Mouse (Mus musculus): Measurements from ENCODE around the gene Tgfa.

Tgfa gene

GRCm38 (mm10) chr6:86295451-86295850, 100.4 kb downstream of the Tgfa start:
- TF ChIP-seq POU5F1 (IDR thresholded peaks at IDR 0.05; ENCODE audit: borderline replicate concordance, low read length) (no peak), NANOG (IDR thresholded peaks at IDR 0.05; ENCODE audit: borderline replicate concordance, low read length) (no peak), CTCF (conservative IDR thresholded peaks at IDR 0.05; ENCODE audit: low read length) (no peak)
- H3K9me3 ChIP-seq (ENCODE audit: low read length): peaks cover 2% of the 10 kb centered on the region; the same call in 1 of the 2 replicates
- H3K27me3 ChIP-seq (ENCODE audit: insufficient read depth, low read length): no peaks in the 10 kb centered on the region
- no peaks in the 10 kb centered on the region for H3K36me3 ChIP-seq (ENCODE audit: insufficient read depth, low read length)
- peak overlapping the region; percentile 18; the same call in 1 of the 2 replicates for H3K4me3 ChIP-seq (replicated peaks; ENCODE audit: low read length)
- H3K4me1 ChIP-seq (replicated peaks; ENCODE audit: low read depth, low read length): peaks cover 55% of the 10 kb centered on the region

- peaks cover 55% of the 10 kb centered on the region for H3K4me1 ChIP-seq (replicated peaks; ENCODE audit: low read depth, low read length)
- 0 out of 2 replicates have a peak overlapping the region, but pooled peaks have one; percentile 18 for H3K4me3 ChIP-seq (replicated peaks; ENCODE audit: low read length)
- no peaks in the 10 kb centered on the region for H3K36me3 ChIP-seq (ENCODE audit: insufficient read depth, low read length)
- TF ChIP-seq NANOG (IDR thresholded peaks at IDR 0.05; ENCODE audit: borderline replicate concordance, low read length): no peak
- no peak for TF ChIP-seq POU5F1 (IDR thresholded peaks at IDR 0.05; ENCODE audit: borderline replicate concordance, low read length)
- TF ChIP-seq CTCF (conservative IDR thresholded peaks at IDR 0.05; ENCODE audit: low read length): no peak
- peaks cover 2% of the 10 kb centered on the region; the same call in 1 of the 2 replicates for H3K9me3 ChIP-seq (ENCODE audit: low read length)
- no peaks in the 10 kb centered on the region for H3K27me3 ChIP-seq (ENCODE audit: insufficient read depth, low read length)
Measured at GRCm38 (mm10) chr6:86296126-86296525, 101.1 kb downstream of the Tgfa start.

- H3K4me1 ChIP-seq (replicated peaks; ENCODE audit: low read depth, low read length): peaks cover 55% of the 10 kb centered on the region
- H3K36me3 ChIP-seq (ENCODE audit: insufficient read depth, low read length): no peaks in the 10 kb centered on the region
- TF ChIP-seq POU5F1 (IDR thresholded peaks at IDR 0.05; ENCODE audit: borderline replicate concordance, low read length) (peak; percentile 97), CTCF (conservative IDR thresholded peaks at IDR 0.05; ENCODE audit: low read length) (no peak), NANOG (IDR thresholded peaks at IDR 0.05; ENCODE audit: borderline replicate concordance, low read length) (no peak)
- H3K27me3 ChIP-seq (ENCODE audit: insufficient read depth, low read length): no peaks in the 10 kb centered on the region
- H3K4me3 ChIP-seq (replicated peaks; ENCODE audit: low read length): no peak overlapping the region
- peaks cover 2% of the 10 kb centered on the region; the same call in 1 of the 2 replicates for H3K9me3 ChIP-seq (ENCODE audit: low read length)
Measured at GRCm38 (mm10) chr6:86296938-86297337, 101.9 kb downstream of the Tgfa start.

GRCm38 (mm10) chr6:86298961-86299360, 103.9 kb downstream of the Tgfa start:
- Histone ChIP-seq H3K36me3 (ENCODE audit: insufficient read depth, low read length) (no peaks in the 10 kb centered on the region), H3K4me3 (replicated peaks; ENCODE audit: low read length) (no peak overlapping the region)
- TF ChIP-seq CTCF (conservative IDR thresholded peaks at IDR 0.05; ENCODE audit: low read length) (peak; percentile 45), NANOG (IDR thresholded peaks at IDR 0.05; ENCODE audit: borderline replicate concordance, low read length) (no peak), POU5F1 (IDR thresholded peaks at IDR 0.05; ENCODE audit: borderline replicate concordance, low read length) (no peak)

GRCm38 (mm10) chr6:86299381-86299780, 104.4 kb downstream of the Tgfa start:
- H3K9me3 ChIP-seq (ENCODE audit: low read length): peaks cover 2% of the 10 kb centered on the region; the same call in 1 of the 2 replicates
- no peak overlapping the region for H3K4me3 ChIP-seq (replicated peaks; ENCODE audit: low read length)
- no peaks in the 10 kb centered on the region for H3K27me3 ChIP-seq (ENCODE audit: insufficient read depth, low read length)
- TF ChIP-seq POU5F1 (IDR thresholded peaks at IDR 0.05; ENCODE audit: borderline replicate concordance, low read length): no peak
- no peak for TF ChIP-seq CTCF (conservative IDR thresholded peaks at IDR 0.05; ENCODE audit: low read length)
- TF ChIP-seq NANOG (IDR thresholded peaks at IDR 0.05; ENCODE audit: borderline replicate concordance, low read length): no peak
- H3K4me1 ChIP-seq (replicated peaks; ENCODE audit: low read depth, low read length): peaks cover 45% of the 10 kb centered on the region
- H3K36me3 ChIP-seq (ENCODE audit: insufficient read depth, low read length): no peaks in the 10 kb centered on the region

More at GRCm38 (mm10) chr6:86298961-86299360, 103.9 kb downstream of the Tgfa start:
- H3K4me1 ChIP-seq (replicated peaks; ENCODE audit: low read depth, low read length): peaks cover 49% of the 10 kb centered on the region
- H3K9me3 ChIP-seq (ENCODE audit: low read length): peaks cover 2% of the 10 kb centered on the region; the same call in 1 of the 2 replicates
- H3K27me3 ChIP-seq (ENCODE audit: insufficient read depth, low read length): no peaks in the 10 kb centered on the region

GRCm38 (mm10) chr6:86305680-86306079, 110.7 kb downstream of the Tgfa start:
- no peaks in the 10 kb centered on the region for H3K36me3 ChIP-seq (ENCODE audit: insufficient read depth, low read length)
- H3K4me1 ChIP-seq (replicated peaks; ENCODE audit: low read depth, low read length): peaks cover 5% of the 10 kb centered on the region; the same call in 1 of the 2 replicates
- H3K27me3 ChIP-seq (ENCODE audit: insufficient read depth, low read length): peaks cover 5% of the 10 kb centered on the region; the same call in 1 of the 2 replicates
- H3K4me3 ChIP-seq (replicated peaks; ENCODE audit: low read length): no peak overlapping the region
- no peaks in the 10 kb centered on the region for H3K9me3 ChIP-seq (ENCODE audit: low read length)
- no peak for TF ChIP-seq POU5F1 (IDR thresholded peaks at IDR 0.05; ENCODE audit: borderline replicate concordance, low read length)
- no peak for TF ChIP-seq CTCF (conservative IDR thresholded peaks at IDR 0.05; ENCODE audit: low read length)
- no peak for TF ChIP-seq NANOG (IDR thresholded peaks at IDR 0.05; ENCODE audit: borderline replicate concordance, low read length)

GRCm38 (mm10) chr6:86314011-86314410, 119.0 kb downstream of the Tgfa start:
- H3K27me3 ChIP-seq (ENCODE audit: insufficient read depth, low read length): peaks cover 3% of the 10 kb centered on the region; the same call in 1 of the 2 replicates
- H3K4me3 ChIP-seq (replicated peaks; ENCODE audit: low read length): no peak overlapping the region
- peaks cover 7% of the 10 kb centered on the region; the same call in 1 of the 2 replicates for H3K4me1 ChIP-seq (replicated peaks; ENCODE audit: low read depth, low read length)
- H3K36me3 ChIP-seq (ENCODE audit: insufficient read depth, low read length): no peaks in the 10 kb centered on the region
- H3K9me3 ChIP-seq (ENCODE audit: low read length): peaks cover 6% of the 10 kb centered on the region
- TF ChIP-seq CTCF (conservative IDR thresholded peaks at IDR 0.05; ENCODE audit: low read length) (no peak), POU5F1 (IDR thresholded peaks at IDR 0.05; ENCODE audit: borderline replicate concordance, low read length) (no peak)

- Histone ChIP-seq H3K9me3 (ENCODE audit: low read length) (0 out of 2 replicates have a peak, but pooled peaks cover under 1% of the 10 kb centered on the region), H3K27me3 (ENCODE audit: insufficient read depth, low read length) (peaks cover 3% of the 10 kb centered on the region; the same call in 1 of the 2 replicates), H3K4me3 (replicated peaks; ENCODE audit: low read length) (no peak overlapping the region), H3K4me1 (replicated peaks; ENCODE audit: low read depth, low read length) (peaks cover 9% of the 10 kb centered on the region; the same call in 1 of the 2 replicates), H3K36me3 (ENCODE audit: insufficient read depth, low read length) (no peaks in the 10 kb centered on the region)
- TF ChIP-seq CTCF (conservative IDR thresholded peaks at IDR 0.05; ENCODE audit: low read length): no peak
Measured at GRCm38 (mm10) chr6:86317066-86317465, 122.0 kb downstream of the Tgfa start.

GRCm38 (mm10) chr6:86318855-86319254, 123.8 kb downstream of the Tgfa start:
- H3K4me1 ChIP-seq (replicated peaks; ENCODE audit: low read depth, low read length): peaks cover 20% of the 10 kb centered on the region
- no peaks in the 10 kb centered on the region for H3K36me3 ChIP-seq (ENCODE audit: insufficient read depth, low read length)
- TF ChIP-seq NANOG (IDR thresholded peaks at IDR 0.05; ENCODE audit: borderline replicate concordance, low read length) (no peak), CTCF (conservative IDR thresholded peaks at IDR 0.05; ENCODE audit: low read length) (no peak), POU5F1 (IDR thresholded peaks at IDR 0.05; ENCODE audit: borderline replicate concordance, low read length) (no peak)
- H3K27me3 ChIP-seq (ENCODE audit: insufficient read depth, low read length): peaks cover 3% of the 10 kb centered on the region; the same call in 1 of the 2 replicates
- no peak overlapping the region for H3K4me3 ChIP-seq (replicated peaks; ENCODE audit: low read length)
- H3K9me3 ChIP-seq (ENCODE audit: low read length): no peaks in the 10 kb centered on the region

Measured in E14TG2a.4 (cell line).